Mouse (Mus musculus): Measurements from ENCODE around the gene Cyb5r2.

Gene Cyb5r2

GRCm38 (mm10) chr7:107722536-107722935 lies 35.3 kb downstream of the Cyb5r2 start:
- DNase-seq (ENCODE audit: low spot score): no peak

DNA sequence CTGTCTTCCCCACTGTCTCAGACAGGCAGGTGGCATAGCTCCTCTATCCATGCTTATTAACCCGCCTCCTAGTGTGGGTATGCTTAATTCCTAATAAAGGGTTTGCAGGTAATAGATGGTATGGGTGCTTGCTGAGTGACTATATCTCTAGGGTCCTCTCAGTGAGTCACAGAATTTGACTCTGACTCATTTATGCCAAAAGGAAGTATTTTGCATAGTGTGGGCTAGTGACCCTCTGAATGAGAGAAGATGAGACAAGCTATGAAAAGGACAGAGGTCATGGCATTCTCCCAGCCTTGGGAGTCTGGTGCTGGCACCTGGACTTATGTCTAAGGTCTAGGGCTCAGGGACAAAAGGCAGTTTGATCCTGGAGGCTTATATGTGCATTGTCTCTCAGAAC lies 37.1 kb downstream of the Cyb5r2 start:
- DNase-seq (ENCODE audit: low spot score): no peak

DNA sequence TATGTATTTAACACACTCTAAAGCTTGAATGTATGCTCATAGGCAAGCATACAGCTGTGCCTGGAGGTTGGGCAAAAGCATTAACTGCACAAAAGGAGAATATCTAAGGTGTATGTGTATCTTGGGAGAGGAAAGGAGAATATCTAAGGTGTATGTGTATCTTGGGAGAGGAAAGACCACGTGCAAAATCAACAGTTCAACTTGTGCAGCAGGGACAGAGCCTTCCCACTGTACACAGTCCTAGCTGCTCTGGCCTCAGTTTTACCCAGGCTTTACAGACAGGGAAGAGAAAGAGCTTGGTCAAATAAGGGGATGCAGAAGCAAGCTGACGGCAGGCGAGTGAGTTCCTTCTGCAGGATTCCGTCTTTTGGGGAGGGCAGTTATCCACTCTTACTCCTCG lies 43.8 kb downstream of the Cyb5r2 start:
- no peak for DNase-seq (ENCODE audit: low spot score)

- no peak for DNase-seq (ENCODE audit: low spot score)
Measured at GRCm38 (mm10) chr7:107712743-107713142, 45.1 kb downstream of the Cyb5r2 start.

- peak; percentile 76 for DNase-seq (ENCODE audit: low spot score)
Measured at GRCm38 (mm10) chr7:107708491-107709112, 49.2 kb downstream of the Cyb5r2 start.

GRCm38 (mm10) chr7:107707650-107708049 lies 50.2 kb downstream of the Cyb5r2 start:
- no peak for DNase-seq (ENCODE audit: low spot score)

DNA sequence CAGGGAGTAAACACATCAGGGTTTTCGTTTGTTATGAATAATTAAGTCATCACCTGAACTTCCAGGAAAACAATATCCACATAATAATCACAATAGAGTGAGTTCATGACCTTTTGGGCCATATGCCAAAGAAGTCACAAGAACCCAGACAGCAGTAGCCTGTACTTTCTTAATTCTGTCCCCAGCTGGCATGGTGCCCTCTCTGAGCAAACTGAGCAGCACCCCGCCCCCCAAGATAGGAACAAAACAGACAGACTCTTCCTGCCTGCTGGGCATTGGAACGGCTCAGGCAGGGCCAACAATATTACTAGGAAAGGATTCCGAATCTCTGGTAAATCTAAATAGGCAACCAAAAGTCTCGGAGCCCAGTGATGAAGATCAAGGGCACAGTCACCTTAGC lies 51.9 kb downstream of the Cyb5r2 start:
- DNase-seq (ENCODE audit: low spot score): no peak

- DNase-seq (ENCODE audit: low spot score): no peak
Measured at GRCm38 (mm10) chr7:107702461-107703380, 55.1 kb downstream of the Cyb5r2 start.

GRCm38 (mm10) chr7:107700646-107701045 lies 57.2 kb downstream of the Cyb5r2 start:
- no peak for DNase-seq (ENCODE audit: low spot score)

DNA sequence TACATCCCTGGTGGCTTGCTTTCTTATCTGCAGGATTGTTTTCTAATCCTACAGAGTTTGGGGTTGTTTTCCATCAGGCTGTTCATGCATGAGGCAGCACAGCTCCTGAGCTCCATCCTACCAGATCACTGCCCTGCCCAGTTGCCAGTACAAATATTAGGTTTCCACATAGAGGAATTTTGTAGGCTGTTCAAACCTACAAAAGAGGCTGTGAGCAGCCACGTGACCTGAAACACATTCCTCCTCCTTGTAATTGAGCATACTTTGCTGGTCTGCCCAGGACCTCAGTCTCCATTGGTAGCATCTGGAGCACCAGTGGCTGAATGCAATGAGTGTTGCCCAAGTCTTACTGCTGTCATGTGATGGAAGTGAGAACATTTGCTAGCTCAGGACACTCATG lies 57.9 kb downstream of the Cyb5r2 start:
- DNase-seq (ENCODE audit: low spot score): no peak
